Mouse (Mus musculus): ENCODE data around the gene Armh3. TPM values are rescaled to one million over a fixed set of nuclear protein-coding genes. Genes with fewer than 3 reads are reported as not detected.

Armh3 gene
- total and polyA plus RNA-seq, 3 experiments, result 1.1 to 4.9 (median 1.9) TPM

DNA sequence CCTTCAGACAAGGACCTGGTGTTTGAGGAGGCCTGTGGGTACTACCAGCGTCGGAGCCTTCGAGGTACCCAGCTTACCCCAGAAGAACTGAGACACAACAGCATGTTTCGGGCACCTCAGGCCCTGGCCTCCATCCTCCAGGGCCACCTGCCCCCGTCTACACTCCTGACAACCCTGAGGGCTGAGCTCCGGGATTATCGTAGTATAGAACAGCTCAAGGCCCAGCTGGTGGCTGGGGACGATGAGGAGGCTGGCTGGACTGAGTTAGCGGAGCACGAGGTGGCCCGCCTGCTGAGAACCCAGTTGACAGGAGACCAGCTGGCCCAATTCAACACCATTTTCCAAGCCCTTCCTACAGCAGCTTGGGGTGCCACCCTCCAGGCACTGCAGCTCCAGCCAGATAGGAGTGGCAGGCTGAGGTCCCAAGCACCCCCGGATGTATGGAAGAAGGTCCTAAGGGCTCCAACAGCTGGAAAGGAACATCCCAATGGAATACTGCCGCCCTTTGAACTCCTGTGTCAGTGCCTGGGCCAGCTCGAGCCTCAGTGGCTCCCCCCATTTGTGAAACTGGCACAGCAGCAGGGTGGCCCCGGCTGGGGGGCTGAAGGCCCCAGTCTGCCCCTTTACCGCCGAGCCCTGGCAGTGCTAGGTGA lies 6.7 kb upstream of the Armh3 start:
- DNase-seq (ENCODE audit: extremely low read depth), result no peak
- H3K36me3 ChIP-seq (replicated peaks in 1 of 2; ENCODE audit: control insufficient read depth in 1 of 2, insufficient read depth in 1 of 2, low read length in 1 of 2), result peaks cover 0 to 31% of the 10 kb centered on the region in 2 experiments
- peak overlapping the region; percentile 80 to 92 (median 91) for H3K4me3 ChIP-seq (replicated peaks in 1 of 3; ENCODE audit: low read depth in 2 of 3, low read length in 2 of 3, poor library complexity in 1 of 3)
- H3K27ac ChIP-seq (ENCODE audit: insufficient read depth, low read depth), result no peak overlapping the region
- dilution Hi-C loops (cut with MboI; ENCODE audit: extremely low pct_ligation_motif_present, extremely low pct_unique_long_range_greater_than_20kb, low sequenced_read_pairs) (no loop called here), in situ Hi-C loops (cut with MboI; ENCODE audit: low pct_ligation_motif_present, low pct_unique_long_range_greater_than_20kb, low sequenced_read_pairs) (loop anchor here (5.0 to 25.0 kb wide), 2 partner anchors 188 to 443 kb away; partner anchors contain the start of genes Gm17018, Kcnip2 and Poll)
- H3K4me2 ChIP-seq (ENCODE audit: insufficient read depth, low read depth, poor library complexity, severe bottlenecking), result peak overlapping the region; percentile 69
- H3K4me1 ChIP-seq (ENCODE audit: control insufficient read depth in 1 of 2, insufficient read depth in 2 of 2), result peaks cover 25 to 42% of the 10 kb centered on the region in 2 experiments
- peak overlapping the region; percentile 82; the same call in 1 of the 2 replicates for H3K9ac ChIP-seq (ENCODE audit: insufficient read depth, low read depth)
- no peaks in the 10 kb centered on the region for H3K27me3 ChIP-seq (replicated peaks)
- H3K9me3 ChIP-seq (replicated peaks; ENCODE audit: low read length), result no peaks in the 10 kb centered on the region
- TF ChIP-seq SMC3 (IDR thresholded peaks at IDR 0.05; ENCODE audit: low read depth, low read length) (no peak), KAT2A (IDR thresholded peaks at IDR 0.05; ENCODE audit: insufficient replicate concordance, low read length) (no peak), CHD2 (IDR thresholded peaks at IDR 0.05; ENCODE audit: low read length) (no peak), TBP (conservative IDR thresholded peaks at IDR 0.05; ENCODE audit: low read depth, low read length) (no peak)
- peaks cover 19% of the 10 kb centered on the region for H3K79me2 ChIP-seq (replicated peaks; ENCODE audit: control insufficient read depth, extremely low read depth, insufficient read depth, poor library complexity, severe bottlenecking)

DNA sequence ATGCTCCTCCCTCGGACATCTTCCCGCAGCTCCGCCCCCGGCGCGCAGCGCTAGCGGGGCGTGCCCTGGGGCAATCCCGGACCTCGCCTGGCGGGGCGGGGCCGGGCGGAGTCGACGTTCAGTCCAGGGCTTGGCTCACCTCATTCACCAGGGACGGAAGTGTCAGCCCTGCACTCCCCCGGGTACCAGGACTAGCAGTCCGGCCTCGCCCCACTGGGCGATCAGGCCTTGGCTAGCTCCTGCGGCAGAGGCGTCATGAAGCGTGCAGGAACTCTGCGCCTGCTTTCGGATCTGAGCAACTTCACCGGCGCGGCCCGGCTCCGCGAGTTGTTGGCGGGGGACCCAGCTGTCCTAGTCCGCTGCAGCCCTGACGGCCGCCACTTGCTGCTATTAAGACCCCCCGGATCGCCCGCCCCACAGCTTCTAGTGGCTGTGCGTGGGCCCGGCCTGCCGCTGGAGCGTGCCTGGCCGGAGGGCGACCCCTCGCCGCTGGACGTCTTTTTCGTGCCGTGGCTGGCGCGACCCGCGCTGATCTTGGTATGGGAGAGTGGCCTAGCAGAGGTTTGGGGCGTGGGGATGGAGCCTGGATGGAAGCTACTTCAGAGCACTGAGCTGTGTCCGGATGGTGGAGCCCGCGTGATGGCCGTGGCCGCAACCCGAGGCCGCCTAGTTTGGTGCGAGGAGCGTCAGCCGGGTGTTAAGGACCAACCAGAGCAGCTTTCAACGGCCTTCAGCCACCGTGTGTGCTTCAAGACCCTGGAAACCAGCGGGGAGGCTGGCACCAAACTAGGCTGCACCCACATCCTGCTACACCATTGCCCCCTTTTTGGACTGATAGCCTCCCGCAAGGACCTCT lies 5.3 kb upstream of the Armh3 start, which contains the start of gene Hps6:
TSS of gene Hps6 (plus strand) at position 138 of the 856 bp plus-strand sequence.
- peak; percentile 91 for DNase-seq (ENCODE audit: extremely low read depth)
- peak within 1 kb of the TSS; percentile 82 for H3K9ac ChIP-seq (ENCODE audit: insufficient read depth, low read depth)
- H3K27me3 ChIP-seq (replicated peaks), result no peaks in the 10 kb centered on the region
- no peaks in the 10 kb centered on the region for H3K9me3 ChIP-seq (replicated peaks; ENCODE audit: low read length)
- H3K79me2 ChIP-seq (replicated peaks; ENCODE audit: control insufficient read depth, extremely low read depth, insufficient read depth, poor library complexity, severe bottlenecking), result peaks cover 19% of the 10 kb centered on the region
- H3K4me3 ChIP-seq (replicated peaks in 1 of 3; ENCODE audit: low read depth in 2 of 3, low read length in 2 of 3, poor library complexity in 1 of 3), result peak within 1 kb of the TSS; percentile 80 to 92 (median 91)
- dilution Hi-C loops (cut with MboI; ENCODE audit: extremely low pct_ligation_motif_present, extremely low pct_unique_long_range_greater_than_20kb, low sequenced_read_pairs), result no loop called here
- in situ Hi-C loops (cut with MboI; ENCODE audit: low pct_ligation_motif_present, low pct_unique_long_range_greater_than_20kb, low sequenced_read_pairs), result loop anchor here (25.0 kb wide), 1 partner anchor 441 kb away; the partner anchor contains the start of genes Gm17018 and Poll
- H3K27ac ChIP-seq (ENCODE audit: insufficient read depth, low read depth), result peak within 1 kb of the TSS; percentile 39; the same call in 1 of the 2 replicates
- H3K36me3 ChIP-seq (replicated peaks in 1 of 2; ENCODE audit: control insufficient read depth in 1 of 2, insufficient read depth in 1 of 2, low read length in 1 of 2), result peaks cover 0 to 27% of the 10 kb centered on the region in 2 experiments
- H3K4me2 ChIP-seq (ENCODE audit: insufficient read depth, low read depth, poor library complexity, severe bottlenecking), result peak within 1 kb of the TSS; percentile 69
- H3K4me1 ChIP-seq (ENCODE audit: control insufficient read depth in 1 of 2, insufficient read depth in 2 of 2), result peaks cover 25 to 48% of the 10 kb centered on the region in 2 experiments
- peak; percentile 89 for TF ChIP-seq ELF1 (IDR thresholded peaks at IDR 0.05; ENCODE audit: low read depth, low read length)
- TF ChIP-seq ETS1 (conservative IDR thresholded peaks at IDR 0.05; ENCODE audit: low read depth, low read length), result peak; percentile 14; the same call in 1 of the 2 replicates
- TF ChIP-seq NRF1 (IDR thresholded peaks at IDR 0.05; ENCODE audit: low read depth, low read length), result peak; percentile 68
- TF ChIP-seq TBP (conservative IDR thresholded peaks at IDR 0.05; ENCODE audit: low read depth, low read length), result peak; percentile 76
- peak; percentile 81; the same call in 1 of the 2 replicates for TF ChIP-seq MXI1 (IDR thresholded peaks at IDR 0.05; ENCODE audit: low read depth, low read length)
- TF ChIP-seq ZMIZ1 (IDR thresholded peaks at IDR 0.05; ENCODE audit: low read depth, low read length), result peak; percentile 87
- 0 out of 2 replicates have a peak, but pooled peaks have one; percentile 56 for TF ChIP-seq KAT2A (IDR thresholded peaks at IDR 0.05; ENCODE audit: insufficient replicate concordance, low read length)
- no peak for TF ChIP-seq EP300 (IDR thresholded peaks at IDR 0.05; ENCODE audit: low read length)
- peak; percentile 88 for TF ChIP-seq SIN3A (IDR thresholded peaks at IDR 0.05; ENCODE audit: low read length)
- TF ChIP-seq HCFC1 (IDR thresholded peaks at IDR 0.05; ENCODE audit: low read depth, low read length), result peak; percentile 76
- TF ChIP-seq IRF4 (IDR thresholded peaks at IDR 0.05; ENCODE audit: low read depth, low read length), result peak; percentile 42; the same call in 1 of the 2 replicates
- peak; percentile 50; the same call in 1 of the 2 replicates for TF ChIP-seq POLR2AphosphoS2 (IDR thresholded peaks at IDR 0.05; ENCODE audit: low read depth, low read length)
- TF ChIP-seq CHD2 (IDR thresholded peaks at IDR 0.05; ENCODE audit: low read length), result 0 out of 2 replicates have a peak, but pooled peaks have one; percentile 29
- TF ChIP-seq MEF2A (IDR thresholded peaks at IDR 0.05; ENCODE audit: borderline replicate concordance, low read depth, low read length), result peak; percentile 43; the same call in 1 of the 2 replicates
- TF ChIP-seq POLR2A (IDR thresholded peaks at IDR 0.05; ENCODE audit: low read depth, low read length), result peak; percentile 86
- peak; percentile 78 for TF ChIP-seq MAZ (IDR thresholded peaks at IDR 0.05; ENCODE audit: low read depth, low read length)
- no peak for TF ChIP-seq JUND (conservative IDR thresholded peaks at IDR 0.05; ENCODE audit: low read depth, low read length)
- peak; percentile 63; the same call in 1 of the 2 replicates for TF ChIP-seq MAX (IDR thresholded peaks at IDR 0.05; ENCODE audit: low read length)
- peak; percentile 81 for TF ChIP-seq TCF12 (IDR thresholded peaks at IDR 0.05; ENCODE audit: low read depth, low read length)
- no peak for TF ChIP-seq MAFK (IDR thresholded peaks at IDR 0.05; ENCODE audit: insufficient replicate concordance, low read length)
- TF ChIP-seq NELFE (IDR thresholded peaks at IDR 0.05; ENCODE audit: low read depth, low read length), result peak; percentile 86
- TF ChIP-seq USF2 (conservative IDR thresholded peaks at IDR 0.05; ENCODE audit: low read depth, low read length), result no peak
- TF ChIP-seq UBTF (IDR thresholded peaks at IDR 0.05; ENCODE audit: low read depth, low read length), result peak; percentile 90; the same call in 1 of the 2 replicates
- TF ChIP-seq CHD1 (IDR thresholded peaks at IDR 0.05; ENCODE audit: low read depth, low read length), result no peak

Data from CH12.LX (cell line).